Mouse (Mus musculus): ENCODE results near the gene Galnt15.

DNA sequence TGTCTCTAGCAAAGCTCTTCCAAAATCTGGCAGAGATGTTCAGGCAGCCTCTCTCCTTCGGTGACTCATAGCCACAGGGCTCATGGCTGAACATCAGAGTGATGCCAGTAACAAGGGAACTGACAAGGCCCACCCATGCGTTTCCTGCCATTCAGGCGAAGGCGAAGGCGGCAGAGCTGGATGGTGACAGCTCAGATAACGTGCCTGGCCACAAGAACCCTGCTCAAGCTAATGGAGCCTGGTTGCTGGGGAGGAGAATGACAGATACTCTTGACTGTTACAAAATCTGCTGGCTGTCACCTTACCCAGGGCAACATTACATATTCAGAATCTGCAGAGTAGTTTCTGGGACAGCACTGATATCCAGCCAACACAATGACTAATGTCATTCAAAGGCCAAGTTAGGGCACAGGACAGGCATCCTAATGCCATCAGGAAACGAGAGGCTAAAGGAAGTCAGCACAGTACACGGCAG is 44.5 kb downstream of the Galnt15 start:
- TF ChIP-seq EP300 (IDR thresholded peaks at IDR 0.05; ENCODE audit: insufficient read depth, low read depth, low read length), result no peak
- TF ChIP-seq CTCF (IDR thresholded peaks at IDR 0.05; ENCODE audit: low read depth, low read length), result no peak
